In genomic region chr1:37401687-37402086, GRCm38 (mm10) we compare ENCODE assay signal across 9 mouse cellular contexts. TPM values are rescaled to one million over a fixed set of nuclear protein-coding genes. Genes with fewer than 3 reads are reported as not detected.
A peak's percentile ranks its signal among the peaks of the same experiment; 100 is the strongest.
DNase-seq lines count a peak whose midpoint lies in the region; ATAC-seq lines count a peak whose summit lies in the region.
"Had no signal": no experiment of that assay in that cellular context is flagged by ENCODE, and none has a peak within 500 bp of the region (broad histone marks: within the 10 kb centered on the region; RNA-seq: fewer than 3 reads in every experiment).

No protein-coding gene starts in this region.

- no peaks in the 10 kb centered on the region for H3K27me3 ChIP-seq in midbrain, embryonic 11.5 days (ENCODE audit: control insufficient read depth, insufficient read depth, low read length)
- no peaks in the 10 kb centered on the region for H3K27me3 ChIP-seq in midbrain, embryonic 16.5 days (ENCODE audit: control insufficient read depth, insufficient read depth, low read depth, low read length)
- H3K27me3 ChIP-seq in neural tube, embryonic 11.5 days (ENCODE audit: control insufficient read depth, insufficient read depth, low read length): no peaks in the 10 kb centered on the region
- H3K27me3 ChIP-seq: neural tube, embryonic 13.5 days had no signal

- H3K9me3 ChIP-seq in midbrain, embryonic 11.5 days (ENCODE audit: control insufficient read depth, low read length): no peaks in the 10 kb centered on the region
- no peaks in the 10 kb centered on the region for H3K9me3 ChIP-seq in midbrain, embryonic 16.5 days (replicated peaks; ENCODE audit: control insufficient read depth, low read length, poor library complexity, severe bottlenecking)
- no peaks in the 10 kb centered on the region for H3K9me3 ChIP-seq in neural tube, embryonic 11.5 days (ENCODE audit: control insufficient read depth, low read length)
- H3K9me3 ChIP-seq: neural tube, embryonic 13.5 days had no signal

- intact Hi-C loops in left cerebral cortex, postnatal 36 days (cut with DNase I): loop anchor here (1.0 kb wide), 1 partner anchor 129 kb away; no protein-coding TSS in a partner anchor

- WGBS in midbrain, embryonic 11.5 days: 57% methylated on average over 4 of the region's 4 CpGs
- 58% methylated on average over 4 of the region's 4 CpGs for WGBS in midbrain, embryonic 16.5 days
- 68% methylated on average over 4 of the region's 4 CpGs for WGBS in neural tube, embryonic 11.5 days

- H3K9ac ChIP-seq in midbrain, embryonic 11.5 days (ENCODE audit: low read length): no peak overlapping the region
- no peak overlapping the region for H3K9ac ChIP-seq in midbrain, embryonic 16.5 days (ENCODE audit: low read depth, low read length)
- no peak overlapping the region for H3K9ac ChIP-seq in neural tube, embryonic 11.5 days (ENCODE audit: low read length)
- H3K9ac ChIP-seq: neural tube, embryonic 13.5 days had no signal

- H3K4me3 ChIP-seq in midbrain, embryonic 11.5 days (ENCODE audit: low read depth, low read length): no peak overlapping the region
- no peak overlapping the region for H3K4me3 ChIP-seq in midbrain, embryonic 16.5 days (ENCODE audit: low read depth, low read length)
- H3K4me3 ChIP-seq in neural tube, embryonic 11.5 days (ENCODE audit: low read depth, low read length): no peak overlapping the region
- H3K4me3 ChIP-seq: neural tube, embryonic 13.5 days had no signal

- DNase-seq in midbrain, embryonic 11.5 days (ENCODE audit: low spot score, missing footprints): no peak
- DNase-seq in adipocyte (ENCODE audit: low spot score): peak; percentile 70
- peak; percentile 49 to 57 for DNase-seq in left cerebral cortex, postnatal 36 days (ENCODE audit: low spot score in 2 of 2)
- DNase-seq in neural tube, embryonic 11.5 days (ENCODE audit: low spot score): peak; percentile 62
- DNase-seq in thymus, postnatal 14 days: peak; percentile 72

- H3K36me3 ChIP-seq in midbrain, embryonic 11.5 days (ENCODE audit: control insufficient read depth, insufficient read depth, low read length): no peaks in the 10 kb centered on the region
- peaks cover 5% of the 10 kb centered on the region; the same call in 1 of the 2 replicates for H3K36me3 ChIP-seq in midbrain, embryonic 16.5 days (ENCODE audit: control insufficient read depth, insufficient read depth, low read length)
- H3K36me3 ChIP-seq in neural tube, embryonic 11.5 days (ENCODE audit: control insufficient read depth, insufficient read depth, low read length): no peaks in the 10 kb centered on the region

- H3K4me2 ChIP-seq in midbrain, embryonic 11.5 days: no peak overlapping the region
- H3K4me2 ChIP-seq in midbrain, embryonic 16.5 days (ENCODE audit: low read length): no peak overlapping the region
- H3K4me2 ChIP-seq in neural tube, embryonic 11.5 days (ENCODE audit: low read depth): no peak overlapping the region
- H3K4me2 ChIP-seq: neural tube, embryonic 13.5 days had no signal

- no peak overlapping the region for H3K27ac ChIP-seq in midbrain, embryonic 11.5 days (ENCODE audit: low read depth, low read length)
- H3K27ac ChIP-seq in midbrain, embryonic 16.5 days (ENCODE audit: low read length): no peak overlapping the region
- H3K27ac ChIP-seq in neural tube, embryonic 11.5 days (ENCODE audit: low read depth, low read length): no peak overlapping the region
- H3K27ac ChIP-seq: neural tube, embryonic 13.5 days had no signal

- H3K4me1 ChIP-seq in midbrain, embryonic 11.5 days (ENCODE audit: control insufficient read depth, insufficient read depth, low read length): no peaks in the 10 kb centered on the region
- H3K4me1 ChIP-seq in midbrain, embryonic 16.5 days (ENCODE audit: control insufficient read depth, insufficient read depth, low read length): no peaks in the 10 kb centered on the region
- 0 out of 2 replicates have a peak, but pooled peaks cover 3% of the 10 kb centered on the region for H3K4me1 ChIP-seq in neural tube, embryonic 11.5 days (ENCODE audit: control insufficient read depth, insufficient read depth, low read length)

- peak; percentile 52; the same call in 1 of the 2 replicates for ATAC-seq in midbrain, embryonic 11.5 days (ENCODE audit: low FRiP score)
- no peak for ATAC-seq in midbrain, embryonic 16.5 days
- ATAC-seq in common myeloid progenitor, adult 5-6 weeks (replicated peaks; ENCODE audit: low read depth, poor library complexity, severe bottlenecking): peak; percentile 82
- ATAC-seq in hematopoietic stem cell, adult 5-6 weeks (replicated peaks in 1 of 2; ENCODE audit: insufficient read depth in 1 of 2, low FRiP score in 2 of 2, low TSS enrichment in 1 of 2, low read depth in 1 of 2, poor library complexity in 2 of 2, severe bottlenecking in 2 of 2): peak; percentile 72 to 74; a peak in 3 of 4 replicates
- no peak for ATAC-seq in neural tube, embryonic 11.5 days (ENCODE audit: insufficient read depth, low FRiP score, low TSS enrichment)

RNA-seq across cellular contexts. Expression of gene Coa5, which starts 28.2 kb away (rescaled TPM):
- 55.0 and 61.0 TPM in 2 replicates for polyA plus RNA-seq in midbrain, embryonic 11.5 days (2014; fragmentation: Nextera tagmentation; extraction: Ambion mirVana)
- polyA plus RNA-seq in midbrain, embryonic 16.5 days (2015; fragmentation: Nextera tagmentation; extraction: Ambion mirVana): 60.9 and 62.5 TPM in 2 replicates
- total RNA-seq in common myeloid progenitor, adult 5-6 weeks (2017): 71.1 and 86.2 TPM in 2 replicates
- total RNA-seq in hematopoietic stem cell, adult 5-6 weeks (2017): 63.6 and 78.6 TPM in 2 replicates
- 10 to 100 TPM; 61.5 to 63.4 TPM for total RNA-seq in left cerebral cortex, postnatal 36 days (2021)
- polyA plus RNA-seq in neural tube, embryonic 11.5 days (2014; fragmentation: Nextera tagmentation; extraction: Ambion mirVana): 61.7 and 64.0 TPM in 2 replicates

RNA-seq across cellular contexts. Expression of gene Unc50, which starts 28.3 kb away (rescaled TPM):
- 127 and 138 TPM in 2 replicates for polyA plus RNA-seq in midbrain, embryonic 11.5 days (2014; fragmentation: Nextera tagmentation; extraction: Ambion mirVana)
- 119 and 132 TPM in 2 replicates for polyA plus RNA-seq in midbrain, embryonic 16.5 days (2015; fragmentation: Nextera tagmentation; extraction: Ambion mirVana)
- 35.5 and 49.2 TPM in 2 replicates for total RNA-seq in common myeloid progenitor, adult 5-6 weeks (2017)
- 33.2 and 56.7 TPM in 2 replicates for total RNA-seq in hematopoietic stem cell, adult 5-6 weeks (2017)
- total RNA-seq in left cerebral cortex, postnatal 36 days (2021): 10 to 100 TPM; 51.4 to 61.1 TPM
- polyA plus RNA-seq in neural tube, embryonic 11.5 days (2014; fragmentation: Nextera tagmentation; extraction: Ambion mirVana): 113 and 114 TPM in 2 replicates

Comparison
In these comparisons a context has a peak if more than half of its experiments do, and no peak if none do; other contexts are left out.
1. ATAC-seq: peak in midbrain, embryonic 11.5 days (single experiment), common myeloid progenitor, adult 5-6 weeks (single experiment) and hematopoietic stem cell, adult 5-6 weeks (2 of 2); none in midbrain, embryonic 16.5 days (single experiment) and neural tube, embryonic 11.5 days (single experiment).